Mouse (Mus musculus): ENCODE data around the gene Thop1.
"Not testable (repeated sequence)": the region's sequence is repeated elsewhere in the genome, so short reads cannot be mapped to it uniquely, and the experiment has no call there.

The Thop1 gene

GRCm38 (mm10) chr10:81069836-81070235, at the start of gene Thop1:
TSS of gene Thop1 (plus strand) at chr10:81070035.
- peak; percentile 99 for DNase-seq

GRCm38 (mm10) chr10:81020207-81020606, 49.6 kb upstream of the Thop1 start:
- DNase-seq = no peak

GRCm38 (mm10) chr10:81021547-81022110, 48.2 kb upstream of the Thop1 start:
- DNase-seq = no peak

- DNase-seq = no peak
These were observed 47.1 kb upstream of the Thop1 start for GRCm38 (mm10) chr10:81022744-81023143.

- DNase-seq = no peak
These were observed 45.4 kb upstream of the Thop1 start for GRCm38 (mm10) chr10:81024346-81024937.

- DNase-seq = no peak
These were observed 44.7 kb upstream of the Thop1 start for GRCm38 (mm10) chr10:81025047-81025621.

- no peak for DNase-seq
These were observed 44.1 kb upstream of the Thop1 start, which contains the start of gene Diras1 for GRCm38 (mm10) chr10:81025639-81026275. TSS of gene Diras1 (minus strand) at chr10:81025662.

- no peak for DNase-seq
These were observed 43.0 kb upstream of the Thop1 start for GRCm38 (mm10) chr10:81026857-81027256.

GRCm38 (mm10) chr10:81027331-81027730, 42.5 kb upstream of the Thop1 start:
- no peak for DNase-seq

GRCm38 (mm10) chr10:81028219-81028618, 41.6 kb upstream of the Thop1 start:
- no peak for DNase-seq

GRCm38 (mm10) chr10:81029031-81029430, 40.8 kb upstream of the Thop1 start:
- no peak for DNase-seq

GRCm38 (mm10) chr10:81033586-81033985, 36.2 kb upstream of the Thop1 start:
- no peak for DNase-seq

GRCm38 (mm10) chr10:81036251-81036650, 33.6 kb upstream of the Thop1 start:
- peak; percentile 40 for DNase-seq

- peak; percentile 99 for DNase-seq
These were observed 32.8 kb upstream of the Thop1 start, which contains the start of gene Slc39a3 for GRCm38 (mm10) chr10:81036988-81037580. TSS of gene Slc39a3 (minus strand) at chr10:81037426.

GRCm38 (mm10) chr10:81041458-81042175, 28.2 kb upstream of the Thop1 start:
- peak; percentile 83 for DNase-seq

- DNase-seq = not testable (repeated sequence)
These were observed 24.6 kb upstream of the Thop1 start for GRCm38 (mm10) chr10:81045246-81045645.

- DNase-seq = no peak
These were observed 19.2 kb upstream of the Thop1 start for GRCm38 (mm10) chr10:81050645-81051044.

GRCm38 (mm10) chr10:81051133-81051532, 18.7 kb upstream of the Thop1 start:
- no peak for DNase-seq

GRCm38 (mm10) chr10:81052577-81052976, 17.3 kb upstream of the Thop1 start:
- no peak for DNase-seq

GRCm38 (mm10) chr10:81055169-81055568, 14.7 kb upstream of the Thop1 start:
- no peak for DNase-seq

- DNase-seq = not testable (repeated sequence)
These were observed 14.0 kb upstream of the Thop1 start for GRCm38 (mm10) chr10:81055802-81056340.

GRCm38 (mm10) chr10:81057406-81058130, 12.3 kb upstream of the Thop1 start:
- no peak for DNase-seq

All from lung, postnatal 36 days (tissue).